Mouse (Mus musculus): ENCODE data around the gene Ptpn11. TPM values are rescaled to one million over a fixed set of nuclear protein-coding genes. Genes with fewer than 3 reads are reported as not detected.

Gene Ptpn11
- total and polyA plus RNA-seq, 2 experiments from 2014 or later = 27.9 to 47.5 TPM

DNA sequence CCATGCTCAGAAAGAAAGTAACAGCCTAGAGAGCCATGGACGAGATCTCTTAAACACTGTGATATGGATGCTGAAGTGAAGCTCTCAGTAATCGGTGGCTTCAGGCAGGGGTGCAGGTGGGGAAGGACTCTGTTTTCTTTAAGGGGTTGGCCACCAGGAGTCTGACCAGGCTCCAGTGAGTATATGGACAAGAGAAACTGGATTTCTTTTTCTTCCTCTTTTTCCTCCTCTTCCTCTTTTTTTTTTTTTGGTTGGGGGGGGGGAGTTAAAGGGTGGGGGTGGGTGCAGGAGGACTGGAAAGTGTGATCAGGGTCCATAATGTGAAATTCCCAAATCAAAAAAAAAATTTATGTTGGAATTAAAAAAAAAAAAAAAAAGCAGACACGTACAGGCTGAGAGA lies 68.6 kb downstream of the Ptpn11 start:
- DNase-seq (ENCODE audit: low spot score) (no peak), ATAC-seq (no peak)
- no peaks in the 10 kb centered on the region; the same call in 1 of the 2 replicates for H3K4me1 ChIP-seq (ENCODE audit: insufficient read depth, low read length)
- TF ChIP-seq CTCF (IDR thresholded peaks at IDR 0.05; ENCODE audit: low read depth) = no peak
- H3K9me3 ChIP-seq (ENCODE audit: low read length) = no peaks in the 10 kb centered on the region
- H3K4me2 ChIP-seq (ENCODE audit: low read depth, low read length) = no peak overlapping the region
- H3K27ac ChIP-seq = no peak overlapping the region
- H3K36me3 ChIP-seq (ENCODE audit: insufficient read depth, low read length) = no peaks in the 10 kb centered on the region
- no peak overlapping the region for H3K9ac ChIP-seq (replicated peaks; ENCODE audit: low read length)
- WGBS = 85% methylated on average over 3 of the region's 3 CpGs
- no peaks in the 10 kb centered on the region for H3K27me3 ChIP-seq (ENCODE audit: insufficient read depth, low read length)
- H3K4me3 ChIP-seq (ENCODE audit: low read length) = no peak overlapping the region

- Histone ChIP-seq H3K27ac (no peak overlapping the region), H3K9ac (replicated peaks; ENCODE audit: low read length) (no peak overlapping the region), H3K36me3 (ENCODE audit: insufficient read depth, low read length) (no peaks in the 10 kb centered on the region), H3K4me3 (ENCODE audit: low read length) (no peak overlapping the region), H3K4me2 (ENCODE audit: low read depth, low read length) (no peak overlapping the region), H3K4me1 (ENCODE audit: insufficient read depth, low read length) (no peaks in the 10 kb centered on the region; the same call in 1 of the 2 replicates), H3K27me3 (ENCODE audit: insufficient read depth, low read length) (no peaks in the 10 kb centered on the region), H3K9me3 (ENCODE audit: low read length) (no peaks in the 10 kb centered on the region)
- ATAC-seq (no peak), DNase-seq (ENCODE audit: low spot score) (no peak)
- 95% methylated on average over 3 of the region's 3 CpGs for WGBS
- TF ChIP-seq CTCF (IDR thresholded peaks at IDR 0.05; ENCODE audit: low read depth) = peak; percentile 10; the same call in 1 of the 2 replicates
These were observed 69.2 kb downstream of the Ptpn11 start for GRCm38 (mm10) chr5:121122036-121122435.

DNA sequence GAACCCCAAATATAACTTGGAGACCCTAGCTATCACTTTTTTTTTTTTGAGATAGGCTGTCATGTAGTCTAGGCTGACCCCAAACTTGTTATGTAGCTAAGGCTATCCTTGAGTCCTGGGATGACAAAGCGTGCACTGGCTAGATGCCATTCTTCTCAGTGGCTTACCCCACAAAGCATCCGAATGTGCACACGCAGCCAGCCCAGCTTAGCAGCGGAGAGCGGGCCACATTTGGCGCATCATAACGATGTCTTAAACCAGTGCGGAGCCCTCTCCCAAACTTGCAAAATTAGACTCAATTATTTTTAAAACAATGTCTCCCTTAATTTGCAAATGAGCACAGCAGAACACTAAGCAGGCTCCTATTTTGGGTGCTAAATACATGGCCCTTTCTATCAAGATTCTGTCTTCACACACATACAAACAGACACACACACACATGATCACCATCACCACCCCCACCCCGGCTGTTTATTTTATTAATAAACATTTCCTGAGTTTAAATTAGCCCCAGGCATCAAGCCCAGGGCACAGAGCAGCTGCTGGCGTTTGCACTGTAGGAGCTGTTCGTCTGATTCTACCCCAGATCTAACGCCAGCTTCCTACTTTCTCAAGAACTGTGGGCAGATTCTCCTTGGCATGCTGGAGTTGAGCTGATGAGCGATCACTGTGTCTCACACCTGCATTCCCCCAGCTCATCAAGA lies 71.7 kb downstream of the Ptpn11 start:
- no peak for TF ChIP-seq CTCF (IDR thresholded peaks at IDR 0.05; ENCODE audit: low read depth)
- H3K27ac ChIP-seq = no peak overlapping the region
- H3K9me3 ChIP-seq (ENCODE audit: low read length) = no peaks in the 10 kb centered on the region
- H3K4me1 ChIP-seq (ENCODE audit: insufficient read depth, low read length) = peaks cover 11% of the 10 kb centered on the region; the same call in 1 of the 2 replicates
- no peak overlapping the region for H3K4me3 ChIP-seq (ENCODE audit: low read length)
- ATAC-seq (no peak), DNase-seq (ENCODE audit: low spot score) (no peak)
- H3K27me3 ChIP-seq (ENCODE audit: insufficient read depth, low read length) = no peaks in the 10 kb centered on the region
- H3K9ac ChIP-seq (replicated peaks; ENCODE audit: low read length) = no peak overlapping the region
- H3K36me3 ChIP-seq (ENCODE audit: insufficient read depth, low read length) = no peaks in the 10 kb centered on the region
- no peak overlapping the region for H3K4me2 ChIP-seq (ENCODE audit: low read depth, low read length)
- WGBS = 58% methylated on average over 13 of the region's 13 CpGs

GRCm38 (mm10) chr5:121118345-121118744 lies 72.9 kb downstream of the Ptpn11 start:
- Histone ChIP-seq H3K36me3 (ENCODE audit: insufficient read depth, low read length) (no peaks in the 10 kb centered on the region), H3K9me3 (ENCODE audit: low read length) (no peaks in the 10 kb centered on the region), H3K4me3 (ENCODE audit: low read length) (no peak overlapping the region), H3K4me1 (ENCODE audit: insufficient read depth, low read length) (peaks cover 11% of the 10 kb centered on the region; the same call in 1 of the 2 replicates), H3K27me3 (ENCODE audit: insufficient read depth, low read length) (no peaks in the 10 kb centered on the region), H3K4me2 (ENCODE audit: low read depth, low read length) (no peak overlapping the region), H3K9ac (replicated peaks; ENCODE audit: low read length) (no peak overlapping the region), H3K27ac (peak overlapping the region; percentile 1; the same call in 1 of the 2 replicates)
- ATAC-seq (no peak), DNase-seq (ENCODE audit: low spot score) (no peak)
- TF ChIP-seq CTCF (IDR thresholded peaks at IDR 0.05; ENCODE audit: low read depth) = no peak
- 68% methylated on average over 4 of the region's 4 CpGs for WGBS

GRCm38 (mm10) chr5:121116941-121117340 lies 74.3 kb downstream of the Ptpn11 start:
- no peak overlapping the region; the same call in 1 of the 2 replicates for H3K27ac ChIP-seq
- H3K9me3 ChIP-seq (ENCODE audit: low read length) = no peaks in the 10 kb centered on the region
- H3K27me3 ChIP-seq (ENCODE audit: insufficient read depth, low read length) = no peaks in the 10 kb centered on the region
- no peak overlapping the region for H3K4me3 ChIP-seq (ENCODE audit: low read length)
- DNase-seq (ENCODE audit: low spot score) (no peak), ATAC-seq (no peak)
- H3K9ac ChIP-seq (replicated peaks; ENCODE audit: low read length) = no peak overlapping the region
- H3K4me2 ChIP-seq (ENCODE audit: low read depth, low read length) = no peak overlapping the region
- H3K36me3 ChIP-seq (ENCODE audit: insufficient read depth, low read length) = no peaks in the 10 kb centered on the region
- TF ChIP-seq CTCF (IDR thresholded peaks at IDR 0.05; ENCODE audit: low read depth) = no peak
- H3K4me1 ChIP-seq (ENCODE audit: insufficient read depth, low read length) = peaks cover 11% of the 10 kb centered on the region; the same call in 1 of the 2 replicates
- 57% methylated on average over 3 of the region's 3 CpGs for WGBS

DNA sequence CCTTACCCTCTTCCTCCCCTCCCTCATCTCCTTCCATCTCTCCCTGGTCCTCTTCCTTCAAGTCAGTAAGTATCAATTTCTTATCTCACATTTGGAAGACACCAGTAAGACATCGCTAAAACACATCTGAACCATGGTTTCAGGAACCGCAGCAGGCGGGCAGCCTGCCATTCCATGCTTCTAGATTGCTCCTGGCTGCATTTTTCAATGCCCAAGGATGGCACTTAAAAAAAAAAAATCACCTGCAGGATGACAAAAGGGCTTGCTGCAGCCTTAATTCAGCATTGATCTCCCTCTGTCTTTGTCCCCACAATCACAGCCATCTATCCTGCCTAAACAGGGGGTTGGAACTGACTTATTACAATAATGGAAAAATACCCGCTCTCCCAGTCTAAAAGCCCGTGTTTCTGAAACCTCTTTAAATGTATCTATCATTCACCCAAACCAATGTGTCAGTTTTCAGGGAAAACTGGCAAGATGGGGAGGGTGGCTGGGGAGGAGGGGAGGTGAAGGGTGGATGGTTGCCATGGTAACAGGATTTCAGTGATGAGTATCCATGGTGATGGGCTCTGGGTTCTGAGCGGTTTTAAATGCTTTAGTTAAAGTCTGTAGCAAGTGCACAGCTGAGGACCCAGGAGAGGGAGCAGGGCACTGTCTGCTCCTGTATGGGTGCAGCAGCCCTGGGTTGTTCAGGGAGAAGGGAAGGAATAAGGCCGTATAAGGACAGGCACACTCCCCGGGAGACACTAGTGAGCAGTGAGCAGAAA lies 75.6 kb downstream of the Ptpn11 start:
- WGBS = 23% methylated on average over 8 of the region's 8 CpGs
- ATAC-seq = peak; percentile 77
- peak overlapping the region; percentile 78 for H3K27ac ChIP-seq
- H3K9ac ChIP-seq (replicated peaks; ENCODE audit: low read length) = no peak overlapping the region; the same call in 1 of the 2 replicates
- H3K4me2 ChIP-seq (ENCODE audit: low read depth, low read length) = peak overlapping the region; percentile 16; the same call in 1 of the 2 replicates
- no peak overlapping the region for H3K4me3 ChIP-seq (ENCODE audit: low read length)
- DNase-seq (ENCODE audit: low spot score) = peak; percentile 92
- H3K27me3 ChIP-seq (ENCODE audit: insufficient read depth, low read length) = no peaks in the 10 kb centered on the region
- no peak for TF ChIP-seq CTCF (IDR thresholded peaks at IDR 0.05; ENCODE audit: low read depth)
- H3K36me3 ChIP-seq (ENCODE audit: insufficient read depth, low read length) = no peaks in the 10 kb centered on the region
- H3K4me1 ChIP-seq (ENCODE audit: insufficient read depth, low read length) = peaks cover 11% of the 10 kb centered on the region; the same call in 1 of the 2 replicates
- H3K9me3 ChIP-seq (ENCODE audit: low read length) = no peaks in the 10 kb centered on the region
